Mouse (Mus musculus) lung, embryonic 16.5 days (tissue): ENCODE data around the gene Tpt1. TPM values are rescaled to one million over a fixed set of nuclear protein-coding genes. Genes with fewer than 3 reads are reported as not detected.

Source experiments
- ATAC-seq: fragments of 200-750 bp; cut with Nextera tagmentation; 2 replicates; pipeline ENCODE4 v1.8.0; 2017; ENCODE audit warnings: low read depth, mild to moderate bottlenecking, moderate library complexity
- H3K27ac ChIP-seq: fragments of 300-500 bp; sonication (generic); 2 replicates; pipeline ENCODE4 v1.5.1; 2014; ENCODE audit warnings: mild to moderate bottlenecking, control low read depth, low read length
- H3K27me3 ChIP-seq: fragments of 300-500 bp; sonication (generic); 2 replicates; pipeline ENCODE4 v1.6.1; 2014; ENCODE audit warnings: low read depth, low read length, mixed read lengths; ENCODE audit not compliant: control insufficient read depth, insufficient read depth
- H3K36me3 ChIP-seq: fragments of 300-500 bp; sonication (generic); 2 replicates; pipeline ENCODE4 v1.6.1; 2014; ENCODE audit warnings: low read length; ENCODE audit not compliant: control insufficient read depth, insufficient read depth
- H3K4me1 ChIP-seq: fragments of 300-500 bp; sonication (generic); replicated peaks from 2 replicates; pipeline ENCODE4 v1.6.1; 2014; ENCODE audit warnings: low read length, mixed read lengths; ENCODE audit not compliant: control insufficient read depth, insufficient read depth
- H3K4me2 ChIP-seq: fragments of 300-500 bp; sonication (generic); 2 replicates; pipeline ENCODE4 v1.6.1; 2014; ENCODE audit warnings: low read depth, low read length, control low read depth
- H3K4me3 ChIP-seq: fragments of 300-500 bp; sonication (generic); 2 replicates; pipeline ENCODE4 v1.5.1; 2014; ENCODE audit warnings: mild to moderate bottlenecking, low read length, control low read depth
- H3K9ac ChIP-seq: fragments of 300-500 bp; sonication (generic); 2 replicates; pipeline ENCODE4 v1.6.1; 2014; ENCODE audit warnings: low read length, control low read depth
- H3K9me3 ChIP-seq: fragments of 300-500 bp; sonication (generic); 2 replicates; pipeline ENCODE4 v1.6.1; 2016; ENCODE audit warnings: low read length; ENCODE audit not compliant: control insufficient read depth
- WGBS: fragments of 180-500 bp; shearing (Covaris S2); extraction: QIAGEN DNeasy Blood & Tissue Kit; methylation state at CpG from one replicate; pipeline ENCODE4 v1.1.7; 2014; 5-methylcytosine and 5-hydroxymethylcytosine counted together
- polyA plus RNA-seq: library from polyadenylated mRNA; unstranded; fragments of >200 nt; fragmentation: Nextera tagmentation; extraction: Ambion mirVana; gene quantifications from 2 replicates; pipeline ENCODE4 v1.2.1, GENCODE M21; 2015

Gene Tpt1
- polyA plus RNA-seq, 1 experiment from 2014 or later: 987 TPM

DNA sequence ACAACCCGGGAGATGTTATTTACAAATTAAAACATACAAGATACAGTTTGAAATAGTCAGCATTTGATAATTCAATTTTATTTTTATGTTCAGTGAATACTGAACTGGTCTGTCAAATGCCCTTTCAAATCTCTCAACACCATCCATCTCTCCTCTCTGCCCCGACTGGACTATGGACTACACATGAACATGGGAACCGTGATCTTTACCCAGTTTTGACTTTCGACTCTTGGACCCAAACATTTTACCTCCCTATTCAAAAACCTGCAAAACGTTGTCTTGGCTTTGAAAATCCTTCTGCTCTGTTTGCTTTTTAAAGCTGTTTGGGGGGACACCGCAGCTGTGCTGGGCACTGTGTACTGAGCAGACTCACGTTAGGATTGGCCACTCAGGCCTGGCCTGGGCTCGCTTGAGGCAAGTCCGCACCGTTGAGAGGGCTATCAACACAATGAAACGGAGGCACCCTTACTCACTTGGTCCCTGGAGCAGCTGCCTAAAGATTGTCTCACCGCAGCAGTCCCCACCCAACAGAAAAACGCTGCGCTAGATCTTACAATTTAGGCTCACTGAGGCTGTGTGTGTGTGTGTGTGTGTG lies 25.0 kb downstream of the Tpt1 start:
- no peak for ATAC-seq
- 68% methylated on average over 14 of the region's 14 CpGs for WGBS

DNA sequence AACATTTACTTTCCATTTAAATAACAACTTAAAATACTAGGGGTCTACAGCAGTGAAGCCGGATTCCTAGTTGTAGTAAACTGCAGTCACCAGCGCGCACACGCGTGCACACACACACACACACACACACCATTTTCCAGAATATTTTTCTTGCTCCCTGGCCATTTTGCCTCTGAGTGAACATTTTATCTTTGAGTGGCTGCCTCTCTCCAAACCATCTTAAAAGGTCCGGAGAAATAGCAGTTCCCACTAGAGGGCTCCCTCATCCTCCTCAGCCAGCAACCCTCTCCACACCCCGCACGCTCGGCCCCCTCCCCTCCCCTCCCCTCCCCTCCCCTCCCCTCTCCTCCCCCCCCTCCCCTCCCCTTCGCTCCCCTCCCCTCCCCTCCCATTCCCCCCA lies 25.7 kb downstream of the Tpt1 start:
- Histone ChIP-seq H3K4me2 (peak overlapping the region; percentile 42), H3K4me1 (peaks cover 2% of the 10 kb centered on the region; the same call in 1 of the 2 replicates), H3K27me3 (no peaks in the 10 kb centered on the region), H3K9ac (0 out of 2 replicates have a peak overlapping the region, but pooled peaks have one; percentile 35), H3K4me3 (no peak overlapping the region), H3K36me3 (no peaks in the 10 kb centered on the region), H3K9me3 (no peaks in the 10 kb centered on the region), H3K27ac (no peak overlapping the region)
- WGBS: 15% methylated on average over 9 of the region's 10 CpGs
- ATAC-seq: peak; percentile 65; the same call in 1 of the 2 replicates

More for the DNA sequence above, 25.0 kb downstream of the Tpt1 start:
- no peaks in the 10 kb centered on the region for H3K27me3 ChIP-seq
- no peak overlapping the region for H3K9ac ChIP-seq
- no peaks in the 10 kb centered on the region for H3K9me3 ChIP-seq
- H3K4me1 ChIP-seq: peaks cover 2% of the 10 kb centered on the region; the same call in 1 of the 2 replicates
- no peak overlapping the region for H3K4me3 ChIP-seq
- H3K4me2 ChIP-seq: no peak overlapping the region
- no peaks in the 10 kb centered on the region for H3K36me3 ChIP-seq
- H3K27ac ChIP-seq: no peak overlapping the region

- H3K27ac ChIP-seq: no peak overlapping the region
- H3K4me2 ChIP-seq: 0 out of 2 replicates have a peak overlapping the region, but pooled peaks have one; percentile 8
- WGBS: 21% methylated on average over 4 of the region's 5 CpGs
- no peaks in the 10 kb centered on the region for H3K36me3 ChIP-seq
- no peaks in the 10 kb centered on the region for H3K27me3 ChIP-seq
- no peak overlapping the region for H3K4me3 ChIP-seq
- no peak overlapping the region for H3K9ac ChIP-seq
- no peaks in the 10 kb centered on the region for H3K9me3 ChIP-seq
- no peak for ATAC-seq
- H3K4me1 ChIP-seq: peaks cover 2% of the 10 kb centered on the region; the same call in 1 of the 2 replicates
Measured at GRCm38 (mm10) chr14:75871111-75871510, 26.2 kb downstream of the Tpt1 start.

GRCm38 (mm10) chr14:75871750-75872149 lies 26.9 kb downstream of the Tpt1 start:
- ATAC-seq: no peak
- 80% methylated on average over 4 of the region's 4 CpGs for WGBS

GRCm38 (mm10) chr14:75873612-75874011 lies 28.7 kb downstream of the Tpt1 start:
- Histone ChIP-seq H3K9ac (no peak overlapping the region), H3K4me3 (no peak overlapping the region), H3K4me2 (no peak overlapping the region), H3K27me3 (no peaks in the 10 kb centered on the region), H3K4me1 (no peaks in the 10 kb centered on the region; the same call in 1 of the 2 replicates), H3K27ac (no peak overlapping the region), H3K9me3 (no peaks in the 10 kb centered on the region), H3K36me3 (no peaks in the 10 kb centered on the region)
- ATAC-seq: peak; percentile 39; the same call in 1 of the 2 replicates
- 24% methylated on average over 9 of the region's 9 CpGs for WGBS

More at GRCm38 (mm10) chr14:75871750-75872149, 26.9 kb downstream of the Tpt1 start:
- H3K4me1 ChIP-seq: peaks cover 2% of the 10 kb centered on the region; the same call in 1 of the 2 replicates
- no peak overlapping the region for H3K27ac ChIP-seq
- no peaks in the 10 kb centered on the region for H3K27me3 ChIP-seq
- no peaks in the 10 kb centered on the region for H3K9me3 ChIP-seq
- no peaks in the 10 kb centered on the region for H3K36me3 ChIP-seq
- no peak overlapping the region for H3K4me3 ChIP-seq
- H3K9ac ChIP-seq: no peak overlapping the region
- no peak overlapping the region for H3K4me2 ChIP-seq

- H3K4me3 ChIP-seq: 0 out of 2 replicates have a peak overlapping the region, but pooled peaks have one; percentile 12
- H3K4me1 ChIP-seq: no peaks in the 10 kb centered on the region; the same call in 1 of the 2 replicates
- no peak overlapping the region for H3K27ac ChIP-seq
- no peaks in the 10 kb centered on the region for H3K27me3 ChIP-seq
- H3K9ac ChIP-seq: 0 out of 2 replicates have a peak overlapping the region, but pooled peaks have one; percentile 32
- no peaks in the 10 kb centered on the region for H3K9me3 ChIP-seq
- H3K36me3 ChIP-seq: no peaks in the 10 kb centered on the region
- WGBS: 13% methylated on average over 21 of the region's 21 CpGs
- peak; percentile 32; the same call in 1 of the 2 replicates for ATAC-seq
- peak overlapping the region; percentile 42 for H3K4me2 ChIP-seq
Measured at GRCm38 (mm10) chr14:75876320-75877043, 31.6 kb downstream of the Tpt1 start.

DNA sequence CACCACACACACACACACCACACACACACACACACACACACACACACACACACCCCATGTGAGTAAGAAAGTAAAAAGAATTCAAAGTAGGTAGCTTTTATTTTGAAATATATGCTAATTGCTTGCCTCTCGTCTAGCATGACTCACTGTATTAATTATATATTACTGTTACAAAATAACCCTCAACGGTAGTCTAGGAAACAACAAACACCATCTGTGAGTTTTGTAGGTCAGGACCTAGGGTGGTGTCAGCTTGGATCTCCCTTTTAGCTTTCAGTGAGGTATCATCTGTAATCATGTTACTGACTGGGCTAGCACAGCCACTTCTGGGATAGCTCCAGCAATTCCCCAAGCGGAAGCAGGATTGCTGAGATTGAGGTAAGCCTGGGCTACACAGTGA lies 32.4 kb downstream of the Tpt1 start:
- Histone ChIP-seq H3K27me3 (no peaks in the 10 kb centered on the region), H3K27ac (no peak overlapping the region), H3K4me1 (no peaks in the 10 kb centered on the region; the same call in 1 of the 2 replicates), H3K36me3 (no peaks in the 10 kb centered on the region), H3K4me2 (no peak overlapping the region), H3K4me3 (no peak overlapping the region), H3K9me3 (no peaks in the 10 kb centered on the region), H3K9ac (no peak overlapping the region)
- 64% methylated on average over 3 of the region's 3 CpGs for WGBS
- ATAC-seq: no peak

DNA sequence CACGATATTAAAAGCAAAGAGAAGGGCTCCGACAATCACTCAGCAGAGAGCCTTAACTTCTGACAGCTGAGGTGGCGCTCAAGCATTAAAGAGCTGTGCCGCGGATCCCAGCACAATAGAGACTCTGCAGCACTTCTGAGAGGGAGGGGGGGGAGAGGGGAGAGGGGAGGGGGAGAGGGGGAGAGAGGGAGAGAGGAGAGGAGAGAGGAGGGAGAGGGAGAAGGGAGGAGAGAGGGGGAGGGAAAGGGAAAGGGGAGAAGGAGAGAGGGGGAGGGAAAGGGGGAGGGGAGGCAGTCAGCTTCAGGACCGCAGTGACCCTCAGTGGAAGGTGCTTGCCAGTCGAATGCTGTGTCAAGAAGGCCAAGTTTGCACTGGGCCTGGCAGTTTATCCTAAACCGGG lies 34.1 kb downstream of the Tpt1 start:
- no peaks in the 10 kb centered on the region for H3K9me3 ChIP-seq
- 19% methylated on average over 8 of the region's 8 CpGs for WGBS
- H3K4me2 ChIP-seq: no peak overlapping the region
- H3K36me3 ChIP-seq: no peaks in the 10 kb centered on the region
- H3K4me1 ChIP-seq: no peaks in the 10 kb centered on the region; the same call in 1 of the 2 replicates
- H3K4me3 ChIP-seq: no peak overlapping the region
- no peak overlapping the region for H3K27ac ChIP-seq
- no peak overlapping the region for H3K9ac ChIP-seq
- no peak for ATAC-seq
- no peaks in the 10 kb centered on the region for H3K27me3 ChIP-seq

- Histone ChIP-seq H3K4me1 (no peaks in the 10 kb centered on the region), H3K4me2 (no peak overlapping the region), H3K36me3 (no peaks in the 10 kb centered on the region), H3K27ac (no peak overlapping the region), H3K27me3 (no peaks in the 10 kb centered on the region), H3K9ac (no peak overlapping the region), H3K9me3 (no peaks in the 10 kb centered on the region), H3K4me3 (no peak overlapping the region)
- ATAC-seq: no peak
- 45% methylated on average over 4 of the region's 4 CpGs for WGBS
Measured at GRCm38 (mm10) chr14:75881856-75882255, 37.0 kb downstream of the Tpt1 start.
